Mouse (Mus musculus) heart, embryonic 12.5 days (tissue): Measurements from ENCODE around the gene Nlrc3. TPM values are rescaled to one million over a fixed set of nuclear protein-coding genes. Genes with fewer than 3 reads are reported as not detected.

Experiments
- microRNA-seq: library from miRNA; unstranded; fragments of <30 nt; microRNA quantifications from one replicate; pipeline ENCODE4, GENCODE M21; 2017
- polyA plus RNA-seq: library from polyadenylated mRNA; unstranded; fragments of >200 nt; fragmentation: Nextera tagmentation; extraction: Ambion mirVana; gene quantifications from 2 replicates; pipeline ENCODE4 v1.2.1, GENCODE M21; 2016

Gene Nlrc3
- polyA plus RNA-seq, 1 experiment from 2014 or later: 1.6 TPM

Small RNAs within 50 kb of the gene (microRNA-seq; reads per million reads assigned to microRNA genes)
- not detected for gene Gm23493

Other genes starting within 250 kb of the Nlrc3 start
- gene Zfp263, start 232.5 kb downstream of the Nlrc3 start, polyA plus RNA-seq: 28.6 and 29.5 TPM in 2 replicates
- not detected in 2 replicates for gene Olfr15, start 145.8 kb downstream of the Nlrc3 start, polyA plus RNA-seq
- gene Zfp174, start 129.4 kb downstream of the Nlrc3 start, polyA plus RNA-seq: 1.3 and 1.4 TPM in 2 replicates
- 36.1 and 41.1 TPM in 2 replicates for gene Naa60, start 104.3 kb downstream of the Nlrc3 start, polyA plus RNA-seq
- 6.5 and 7.8 TPM in 2 replicates for gene Zfp597, start 92.1 kb downstream of the Nlrc3 start, polyA plus RNA-seq
- gene Gm20695, start 92.0 kb downstream of the Nlrc3 start, polyA plus RNA-seq: 1.5 TPM in 1 of 2 replicates, not detected in the other
- gene 1700037C18Rik, start 67.9 kb downstream of the Nlrc3 start, polyA plus RNA-seq: 6.5 and 7.9 TPM in 2 replicates
- 13.5 and 16.6 TPM in 2 replicates for gene Cluap1, start 67.8 kb downstream of the Nlrc3 start, polyA plus RNA-seq
- gene Slx4, start 27.1 kb upstream of the Nlrc3 start, polyA plus RNA-seq: 14.8 and 18.2 TPM in 2 replicates
- 3.4 and 5.0 TPM in 2 replicates for gene Dnase1, start 60.3 kb upstream of the Nlrc3 start, polyA plus RNA-seq
- 97.3 and 102 TPM in 2 replicates for gene Trap1, start 101.2 kb upstream of the Nlrc3 start, polyA plus RNA-seq
- gene Crebbp, start 237.4 kb upstream of the Nlrc3 start, polyA plus RNA-seq: 23.2 and 30.1 TPM in 2 replicates